Mouse (Mus musculus): ENCODE data around the gene Cacna1d.

GRCm38 (mm10) chr14:30531431-30531830 lies 40.2 kb upstream of the Cacna1d start:
- no peak for TF ChIP-seq POLR2A (IDR thresholded peaks at IDR 0.05; ENCODE audit: extremely low read depth, insufficient read depth, low read length)
- no peak for TF ChIP-seq CTCF (IDR thresholded peaks at IDR 0.05; ENCODE audit: low read depth, low read length)

Measured in liver, adult 2 months (tissue).